8 mouse cellular contexts compared by ENCODE assay signal in genomic region chr7:25676085-25676781, GRCm38 (mm10). TPM values are rescaled to one million over a fixed set of nuclear protein-coding genes. Genes with fewer than 3 reads are reported as not detected.
DNase-seq lines count a peak whose midpoint lies in the region; ATAC-seq and TF ChIP-seq lines count a peak whose summit lies in the region.

No protein-coding gene starts in this region.

- H3K4me3 ChIP-seq in hindbrain, postnatal 0 days (ENCODE audit: low read length): no peak overlapping the region
- no peak overlapping the region for H3K4me3 ChIP-seq in limb, embryonic 15.5 days

- H3K9me3 ChIP-seq in hindbrain, postnatal 0 days (ENCODE audit: low read length): no peaks in the 10 kb centered on the region
- H3K9me3 ChIP-seq in limb, embryonic 15.5 days: no peaks in the 10 kb centered on the region

- H3K4me2 ChIP-seq in hindbrain, postnatal 0 days (ENCODE audit: low read depth, low read length): peak overlapping the region; percentile 10; the same call in 1 of the 2 replicates
- 0 out of 2 replicates have a peak overlapping the region, but pooled peaks have one; percentile 4 for H3K4me2 ChIP-seq in limb, embryonic 15.5 days

- H3K9ac ChIP-seq in hindbrain, postnatal 0 days (replicated peaks; ENCODE audit: low read length): no peak overlapping the region
- no peak overlapping the region for H3K9ac ChIP-seq in limb, embryonic 15.5 days

- no peaks in the 10 kb centered on the region for H3K4me1 ChIP-seq in hindbrain, postnatal 0 days (ENCODE audit: insufficient read depth, low read length)
- H3K4me1 ChIP-seq in limb, embryonic 15.5 days: peaks cover 33% of the 10 kb centered on the region

- H3K27ac ChIP-seq in hindbrain, postnatal 0 days: peak overlapping the region; percentile 54; the same call in 1 of the 2 replicates
- no peak overlapping the region for H3K27ac ChIP-seq in limb, embryonic 15.5 days

- H3K36me3 ChIP-seq in hindbrain, postnatal 0 days (ENCODE audit: insufficient read depth, low read length): no peaks in the 10 kb centered on the region
- H3K36me3 ChIP-seq in limb, embryonic 15.5 days: no peaks in the 10 kb centered on the region

- peak; percentile 8; the same call in 1 of the 2 replicates for ATAC-seq in hindbrain, postnatal 0 days
- ATAC-seq in limb, embryonic 15.5 days (ENCODE audit: insufficient number of reproducible peaks, low FRiP score, low TSS enrichment, low read depth): no peak
- no peak for ATAC-seq in monocyte, adult 5-6 weeks (replicated peaks; ENCODE audit: insufficient number of reproducible peaks, low FRiP score, low TSS enrichment, poor library complexity, severe bottlenecking)

- WGBS in hindbrain, postnatal 0 days: 27% methylated on average over 15 of the region's 15 CpGs
- WGBS in limb, embryonic 15.5 days: 40% methylated on average over 15 of the region's 15 CpGs

- no peaks in the 10 kb centered on the region for H3K27me3 ChIP-seq in hindbrain, postnatal 0 days (ENCODE audit: insufficient read depth, low read length)
- peaks cover 28% of the 10 kb centered on the region for H3K27me3 ChIP-seq in limb, embryonic 15.5 days

- TF ChIP-seq CTCF in hindbrain, postnatal 0 days (IDR thresholded peaks at IDR 0.05; ENCODE audit: low read depth): no peak

- DNase-seq in 3134 (ENCODE audit: extremely low read depth, insufficient read length, low spot score): peak; percentile 70
- peak; percentile 86 for DNase-seq in adrenal gland, postnatal 14 days
- peak; percentile 86 to 96 for DNase-seq in frontal cortex, adult 2 months (ENCODE audit: extremely low spot score in 1 of 2, low spot score in 1 of 2)
- peak; percentile 94 for DNase-seq in hindbrain, postnatal 0 days (ENCODE audit: low spot score)
- DNase-seq in retina, postnatal 7 days (ENCODE audit: low read depth, low spot score): peak; percentile 76
- DNase-seq in thymus, postnatal 4 days: no peak

RNA-seq across cellular contexts. Expression of gene Tmem91, which starts 1.3 kb away (rescaled TPM):
- total RNA-seq in adrenal gland, postnatal 14 days (2021): 0.78 and 0.86 TPM in 2 replicates
- 49.8 and 52.0 TPM in 2 replicates for polyA plus RNA-seq in frontal cortex, adult 2 months (2012; rRNA removed)
- total RNA-seq in hindbrain, postnatal 0 days (2014; rRNA removed): 62.1 and 115 TPM in 2 replicates
- polyA plus RNA-seq in hindbrain, postnatal 0 days (2015; fragmentation: Nextera tagmentation; extraction: Ambion mirVana): 182 and 185 TPM in 2 replicates
- polyA plus RNA-seq in limb, embryonic 15.5 days (2015; fragmentation: Nextera tagmentation; extraction: Ambion mirVana): 3.0 TPM in 2 replicates
- total RNA-seq in monocyte, adult 5-6 weeks (2017): 0.29 to 1.2 TPM (median 0.96 TPM) in 3 replicates

RNA-seq across cellular contexts. Expression of gene B9d2, which starts 4.3 kb away (rescaled TPM):
- 17.8 TPM in 2 replicates for total RNA-seq in adrenal gland, postnatal 14 days (2021)
- polyA plus RNA-seq in frontal cortex, adult 2 months (2012; rRNA removed): 54.8 and 62.4 TPM in 2 replicates
- total RNA-seq in hindbrain, postnatal 0 days (2014; rRNA removed): 29.5 and 51.3 TPM in 2 replicates
- 50.8 and 55.6 TPM in 2 replicates for polyA plus RNA-seq in hindbrain, postnatal 0 days (2015; fragmentation: Nextera tagmentation; extraction: Ambion mirVana)
- polyA plus RNA-seq in limb, embryonic 15.5 days (2015; fragmentation: Nextera tagmentation; extraction: Ambion mirVana): 24.9 and 29.1 TPM in 2 replicates
- 29.3 to 50.4 TPM (median 44.2 TPM) in 3 replicates for total RNA-seq in monocyte, adult 5-6 weeks (2017)

RNA-seq across cellular contexts. Expression of gene Tgfb1, which starts 10.6 kb away (rescaled TPM):
- total RNA-seq in adrenal gland, postnatal 14 days (2021): 52.7 and 68.0 TPM in 2 replicates
- 7.0 and 7.2 TPM in 2 replicates for polyA plus RNA-seq in frontal cortex, adult 2 months (2012; rRNA removed)
- total RNA-seq in hindbrain, postnatal 0 days (2014; rRNA removed): 2.3 and 2.4 TPM in 2 replicates
- polyA plus RNA-seq in hindbrain, postnatal 0 days (2015; fragmentation: Nextera tagmentation; extraction: Ambion mirVana): 0.76 and 0.98 TPM in 2 replicates
- 2.8 and 3.8 TPM in 2 replicates for polyA plus RNA-seq in limb, embryonic 15.5 days (2015; fragmentation: Nextera tagmentation; extraction: Ambion mirVana)
- total RNA-seq in monocyte, adult 5-6 weeks (2017): 59.4 to 115 TPM (median 71.4 TPM) in 3 replicates

RNA-seq across cellular contexts. Expression of gene Exosc5, which starts 17.3 kb away (rescaled TPM):
- 43.3 and 53.2 TPM in 2 replicates for total RNA-seq in adrenal gland, postnatal 14 days (2021)
- 33.9 TPM in 2 replicates for polyA plus RNA-seq in frontal cortex, adult 2 months (2012; rRNA removed)
- 27.9 and 33.9 TPM in 2 replicates for total RNA-seq in hindbrain, postnatal 0 days (2014; rRNA removed)
- polyA plus RNA-seq in hindbrain, postnatal 0 days (2015; fragmentation: Nextera tagmentation; extraction: Ambion mirVana): 36.5 and 39.2 TPM in 2 replicates
- polyA plus RNA-seq in limb, embryonic 15.5 days (2015; fragmentation: Nextera tagmentation; extraction: Ambion mirVana): 64.7 and 69.8 TPM in 2 replicates
- 20.9 to 26.6 TPM (median 23.0 TPM) in 3 replicates for total RNA-seq in monocyte, adult 5-6 weeks (2017)

RNA-seq across cellular contexts. Expression of gene Bckdha, which starts 17.5 kb away (rescaled TPM):
- total RNA-seq in adrenal gland, postnatal 14 days (2021): 255 and 258 TPM in 2 replicates
- polyA plus RNA-seq in frontal cortex, adult 2 months (2012; rRNA removed): 67.9 and 71.9 TPM in 2 replicates
- 88.5 and 96.0 TPM in 2 replicates for total RNA-seq in hindbrain, postnatal 0 days (2014; rRNA removed)
- 56.1 and 60.4 TPM in 2 replicates for polyA plus RNA-seq in hindbrain, postnatal 0 days (2015; fragmentation: Nextera tagmentation; extraction: Ambion mirVana)
- polyA plus RNA-seq in limb, embryonic 15.5 days (2015; fragmentation: Nextera tagmentation; extraction: Ambion mirVana): 59.1 and 62.5 TPM in 2 replicates
- 21.4 to 28.0 TPM (median 26.7 TPM) in 3 replicates for total RNA-seq in monocyte, adult 5-6 weeks (2017)

Comparison
In these comparisons a context has a peak if more than half of its experiments do, and no peak if none do; other contexts are left out.
1. RNA of gene Tmem91, which starts 1.3 kb away (total RNA-seq): 62.1 to 115 TPM in hindbrain, postnatal 0 days; 0.78 to 0.86 TPM in adrenal gland, postnatal 14 days and 0.29 to 1.2 TPM in monocyte, adult 5-6 weeks; every median in the first group is over 10 times any median in the second.
2. RNA of gene Tgfb1, which starts 10.6 kb away (total RNA-seq): 59.4 to 115 TPM in monocyte, adult 5-6 weeks and 52.7 to 68.0 TPM in adrenal gland, postnatal 14 days; 2.3 to 2.4 TPM in hindbrain, postnatal 0 days; every median in the first group is over 10 times any median in the second.